Mouse (Mus musculus) small intestine, adult 2 months (tissue): ENCODE results near the gene Wdr66. TPM values are rescaled to one million over a fixed set of nuclear protein-coding genes. Genes with fewer than 3 reads are reported as not detected.

Experiments used
- H3K27ac ChIP-seq: fragments of 200-500 bp; 2 replicates; pipeline ENCODE4 v1.5.1; 2012; ENCODE audit warnings: low read depth, low read length, control low read depth, inconsistent platforms; ENCODE audit not compliant: insufficient read depth
- H3K27me3 ChIP-seq: fragments of 200-500 bp; 2 replicates; pipeline ENCODE4 v1.6.1; 2012; ENCODE audit warnings: mild to moderate bottlenecking, moderate library complexity, low read length, inconsistent platforms; ENCODE audit not compliant: control insufficient read depth, insufficient read depth
- H3K36me3 ChIP-seq: fragments of 200-500 bp; 2 replicates; pipeline ENCODE4 v1.6.1; 2012; ENCODE audit warnings: mild to moderate bottlenecking, low read length, control low read depth, inconsistent platforms; ENCODE audit not compliant: control insufficient read depth, insufficient read depth
- H3K4me1 ChIP-seq: fragments of 200-500 bp; 2 replicates; pipeline ENCODE4 v1.6.1; 2012; ENCODE audit warnings: low read length, inconsistent platforms, mixed read lengths; ENCODE audit not compliant: control insufficient read depth, insufficient read depth, insufficient read length
- H3K4me3 ChIP-seq: fragments of 200-500 bp; 2 replicates; pipeline ENCODE4 v1.5.1; 2012; ENCODE audit warnings: low read depth, mild to moderate bottlenecking, control low read depth, inconsistent platforms, low read length, moderate library complexity
- CTCF ChIP-seq: fragments of 200-500 bp; IDR thresholded peaks from 2 replicates; pipeline ENCODE4 v1.5.1; 2012; ENCODE audit warnings: low read depth, mild to moderate bottlenecking, control low read depth, inconsistent platforms, low read length, moderate library complexity, mixed read lengths; ENCODE audit not compliant: insufficient replicate concordance, insufficient read length; ENCODE audit errors: extremely low read depth
- POLR2A ChIP-seq: fragments of 200-500 bp; IDR thresholded peaks from 2 replicates; pipeline ENCODE4 v1.6.1; 2012; ENCODE audit warnings: low read depth, mild to moderate bottlenecking, control low read depth, inconsistent platforms, low read length, moderate library complexity
- WGBS: fragments of 180-500 bp; shearing (Covaris S2); methylation state at CpG from one replicate; pipeline ENCODE4 v1.1.7; 2018; 5-methylcytosine and 5-hydroxymethylcytosine counted together
- polyA plus RNA-seq: library from polyadenylated mRNA; depleted of rRNA; stranded (reverse); fragments of >200 nt; gene quantifications from 2 replicates; pipeline ENCODE4 v1.2.3, GENCODE M21; 2012

Gene Wdr66
- polyA plus RNA-seq, 1 experiment, result 0.27 TPM

DNA sequence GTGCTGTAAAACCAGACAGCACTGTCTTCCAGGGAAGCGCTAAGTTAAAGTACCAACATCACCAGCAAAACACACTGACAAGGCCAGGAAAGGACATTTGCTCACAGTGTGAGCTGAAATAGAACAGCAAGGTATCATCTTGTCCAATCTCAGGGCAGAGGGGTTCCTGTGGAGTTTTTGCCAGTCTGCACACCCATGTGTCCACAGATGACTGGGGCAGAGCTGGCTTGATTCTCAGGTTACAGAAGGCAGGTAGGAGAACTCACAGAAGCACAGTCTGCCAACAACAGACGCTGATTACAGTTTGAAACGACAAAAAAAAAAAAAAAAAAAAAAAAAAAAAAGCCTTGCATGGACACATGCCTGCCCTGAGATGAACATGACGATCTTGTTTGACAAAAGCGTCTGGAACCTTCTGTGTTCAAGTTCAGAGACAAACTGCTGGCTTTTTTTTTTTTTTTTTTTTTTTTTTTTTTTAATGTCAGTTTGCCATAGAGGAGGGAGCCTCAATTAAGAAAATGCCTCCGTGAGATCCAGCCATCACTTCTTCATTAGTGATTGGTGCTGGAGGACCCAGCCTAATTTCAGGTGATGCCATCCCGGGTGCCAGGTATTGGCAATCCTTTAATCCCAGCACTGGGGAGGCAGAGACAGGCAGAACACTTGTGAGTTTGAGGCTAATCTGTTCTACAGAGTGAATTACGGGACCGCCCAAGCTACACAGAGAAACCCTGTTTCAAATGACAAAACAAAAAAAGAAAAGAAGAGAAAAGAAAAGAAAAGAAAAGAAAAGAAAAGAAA, 29.6 kb downstream of the Wdr66 start:
- TF ChIP-seq CTCF (no peak), POLR2A (no peak)
- Histone ChIP-seq H3K27ac (no peak overlapping the region), H3K27me3 (no peaks in the 10 kb centered on the region), H3K4me3 (no peak overlapping the region), H3K36me3 (no peaks in the 10 kb centered on the region), H3K4me1 (no peaks in the 10 kb centered on the region)
- WGBS, result 65% methylated on average over 9 of the region's 9 CpGs

DNA sequence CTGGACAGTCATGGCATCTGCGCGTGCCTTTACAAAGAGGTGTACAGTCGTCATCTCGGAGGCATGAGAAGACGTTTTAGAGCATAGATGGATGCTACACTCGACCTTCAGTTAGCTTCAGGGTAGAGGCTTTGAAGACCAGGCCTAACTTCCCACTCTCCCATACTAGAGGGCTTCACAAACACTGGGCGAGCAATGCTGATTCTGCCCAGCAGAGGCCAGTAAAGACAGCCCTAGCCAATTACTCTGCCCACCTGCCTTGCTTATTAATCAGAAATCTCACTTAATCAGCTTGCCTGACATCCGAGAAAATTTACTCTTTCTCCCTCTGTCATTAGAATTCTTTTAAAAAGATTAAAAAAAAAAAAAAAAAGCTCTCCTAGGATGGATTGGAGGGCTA, 33.3 kb downstream of the Wdr66 start:
- 43% methylated on average over 8 of the region's 8 CpGs for WGBS
- H3K27ac ChIP-seq, result no peak overlapping the region
- TF ChIP-seq CTCF (peak; percentile 40; the same call in 1 of the 2 replicates), POLR2A (no peak)

DNA sequence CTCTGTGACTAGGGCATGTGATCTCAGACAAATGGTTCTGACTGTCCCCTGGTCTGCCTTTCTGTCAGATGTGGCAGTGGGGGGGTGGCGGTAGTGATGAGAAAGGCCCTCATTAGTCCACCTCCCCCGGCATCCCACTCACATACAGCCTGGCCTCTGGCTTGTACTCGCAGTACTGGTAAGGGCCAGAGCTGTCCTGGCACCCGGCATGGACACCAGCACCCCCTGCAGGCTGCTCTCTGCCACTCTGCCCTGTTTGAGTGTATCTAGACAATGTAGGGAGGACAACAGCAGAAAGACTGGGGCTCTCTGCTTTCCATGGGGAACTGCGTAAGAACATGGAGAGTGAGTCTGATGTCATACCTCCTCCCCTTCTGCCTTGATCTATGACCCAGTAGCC, 36.2 kb downstream of the Wdr66 start:
- Histone ChIP-seq H3K27me3 (no peaks in the 10 kb centered on the region), H3K4me1 (no peaks in the 10 kb centered on the region), H3K36me3 (no peaks in the 10 kb centered on the region), H3K4me3 (no peak overlapping the region), H3K27ac (no peak overlapping the region)
- WGBS, result 80% methylated on average over 5 of the region's 5 CpGs
- TF ChIP-seq CTCF (no peak), POLR2A (no peak)

More for the DNA sequence above, 33.3 kb downstream of the Wdr66 start:
- Histone ChIP-seq H3K36me3 (no peaks in the 10 kb centered on the region), H3K4me1 (no peaks in the 10 kb centered on the region), H3K27me3 (no peaks in the 10 kb centered on the region), H3K4me3 (no peak overlapping the region)

DNA sequence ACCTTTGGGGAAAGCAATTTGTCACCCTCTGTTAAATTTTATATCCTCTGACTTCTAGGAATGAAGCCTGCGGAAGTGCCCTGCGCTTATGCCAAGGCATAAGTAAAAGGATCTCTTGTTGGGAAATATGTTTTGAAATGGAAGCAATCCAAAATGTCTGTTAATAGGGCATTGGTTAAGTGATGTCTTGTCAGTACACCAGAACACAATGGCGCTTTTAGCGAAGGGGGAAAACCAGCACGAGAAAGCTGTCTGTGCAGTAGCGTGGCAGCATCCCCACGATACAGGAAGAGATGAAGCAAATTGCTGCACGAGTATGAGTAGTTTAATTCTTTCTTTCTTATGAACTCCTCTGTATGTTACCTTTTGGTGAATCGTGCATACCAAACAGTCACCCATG, 42.8 kb downstream of the Wdr66 start:
- H3K27me3 ChIP-seq, result no peaks in the 10 kb centered on the region; the same call in 1 of the 2 replicates
- H3K4me3 ChIP-seq, result no peak overlapping the region
- H3K36me3 ChIP-seq, result no peaks in the 10 kb centered on the region
- no peak overlapping the region for H3K27ac ChIP-seq
- 81% methylated on average over 9 of the region's 9 CpGs for WGBS
- H3K4me1 ChIP-seq, result no peaks in the 10 kb centered on the region
- no peak for TF ChIP-seq POLR2A
- TF ChIP-seq CTCF, result no peak

DNA sequence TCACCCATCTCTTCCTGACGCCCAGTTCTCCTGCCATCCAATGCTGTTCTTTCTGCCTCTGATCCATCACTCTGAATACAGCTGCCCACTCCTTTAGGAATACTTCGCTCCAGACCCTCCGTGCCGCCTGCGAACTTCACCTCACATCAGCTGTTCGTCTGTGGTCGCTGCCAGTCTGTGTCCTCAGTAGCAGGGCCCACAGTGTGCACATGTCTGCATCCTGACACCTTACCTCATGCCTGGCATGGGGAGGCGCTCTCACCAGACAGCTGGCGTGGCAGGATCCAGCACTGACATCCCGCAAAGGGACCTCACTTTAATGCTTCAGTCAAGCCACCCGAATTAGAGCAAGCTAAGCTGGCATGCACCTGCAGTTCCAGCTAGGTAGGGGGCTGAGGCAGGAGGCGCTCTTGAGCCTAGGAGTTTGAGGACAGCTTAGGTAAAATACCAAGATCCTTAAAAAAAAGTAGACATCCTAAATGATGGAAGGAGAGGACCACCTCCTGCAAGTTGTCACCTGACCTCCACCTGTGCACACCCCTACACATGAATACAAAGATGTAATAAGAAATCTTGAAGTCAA, 44.4 kb downstream of the Wdr66 start:
- TF ChIP-seq CTCF, result 0 out of 2 replicates have a peak, but pooled peaks have one; percentile 14
- no peak for TF ChIP-seq POLR2A
- no peak overlapping the region for H3K27ac ChIP-seq
- no peaks in the 10 kb centered on the region; the same call in 1 of the 2 replicates for H3K27me3 ChIP-seq
- no peak overlapping the region for H3K4me3 ChIP-seq
- no peaks in the 10 kb centered on the region for H3K36me3 ChIP-seq
- WGBS, result 67% methylated on average over 12 of the region's 12 CpGs
- H3K4me1 ChIP-seq, result no peaks in the 10 kb centered on the region

DNA sequence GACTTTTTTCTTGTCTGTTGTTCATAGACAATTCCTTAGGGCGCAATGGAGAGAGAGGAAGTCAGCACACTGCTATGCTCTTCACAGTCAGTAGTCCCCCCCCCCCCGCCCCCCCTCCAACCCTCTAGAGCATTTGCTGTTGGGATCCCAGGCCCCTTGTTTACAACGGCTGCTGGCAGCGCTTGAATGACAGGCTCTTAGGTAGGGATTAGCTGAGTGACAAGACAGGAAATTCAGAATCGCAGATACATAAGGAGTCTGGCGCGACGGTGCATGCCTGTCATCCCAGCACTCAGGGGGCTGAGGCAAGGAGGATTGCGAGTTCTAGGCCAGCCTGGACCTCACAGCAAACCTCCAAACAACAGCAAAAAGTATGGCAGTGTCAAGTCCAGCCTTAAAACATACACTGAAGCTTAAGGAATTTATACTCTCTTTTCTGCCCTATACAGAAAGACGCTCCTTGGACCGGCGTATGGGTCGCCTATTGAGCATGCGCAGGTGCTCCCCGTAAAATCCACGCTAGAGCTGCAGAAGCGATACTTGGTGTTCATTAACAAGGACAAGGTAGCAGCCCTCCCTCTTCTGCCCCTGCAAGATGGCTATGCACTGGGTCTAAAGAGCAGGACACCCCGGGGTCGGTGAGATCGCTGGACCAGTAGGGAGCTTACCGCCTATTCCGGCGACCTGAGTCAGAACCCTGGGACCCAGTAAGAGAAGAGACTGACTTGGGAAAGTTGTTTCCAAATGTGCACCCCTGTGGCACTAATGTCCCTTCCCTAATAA, 45.3 kb downstream of the Wdr66 start:
- Histone ChIP-seq H3K27ac (no peak overlapping the region), H3K4me1 (no peaks in the 10 kb centered on the region), H3K4me3 (no peak overlapping the region), H3K27me3 (no peaks in the 10 kb centered on the region; the same call in 1 of the 2 replicates), H3K36me3 (no peaks in the 10 kb centered on the region)
- whole genome bisulfite sequencing, result 56% methylated on average over 23 of the region's 23 CpGs
- no peak for TF ChIP-seq CTCF
- TF ChIP-seq POLR2A, result no peak
